Mouse (Mus musculus): Measurements from ENCODE around the gene Bbs9.
"Not testable (repeated sequence)": the region's sequence is repeated elsewhere in the genome, so short reads cannot be mapped to it uniquely, and the experiment has no call there.

The Bbs9 gene

GRCm38 (mm10) chr9:22475424-22475868 lies at the start of gene Bbs9:
Gene Bbs9 (plus strand): TSS chr9:22475715.
- DNase-seq, result peak; percentile 98

- DNase-seq, result no peak
Observed at GRCm38 (mm10) chr9:22428028-22428665, 47.4 kb upstream of the Bbs9 start.

GRCm38 (mm10) chr9:22428666-22429410 lies 46.7 kb upstream of the Bbs9 start:
- no peak for DNase-seq

GRCm38 (mm10) chr9:22429533-22430241 lies 45.8 kb upstream of the Bbs9 start:
- no peak for DNase-seq

GRCm38 (mm10) chr9:22430315-22430840 lies 45.1 kb upstream of the Bbs9 start:
- DNase-seq, result no peak

- DNase-seq, result no peak
Observed at GRCm38 (mm10) chr9:22433221-22433620, 42.3 kb upstream of the Bbs9 start.

GRCm38 (mm10) chr9:22434101-22434500 lies 41.4 kb upstream of the Bbs9 start:
- DNase-seq, result no peak

- DNase-seq, result no peak
Observed at GRCm38 (mm10) chr9:22438826-22439225, 36.7 kb upstream of the Bbs9 start.

- DNase-seq, result no peak
Observed at GRCm38 (mm10) chr9:22443157-22443556, 32.4 kb upstream of the Bbs9 start.

- DNase-seq, result no peak
Observed at GRCm38 (mm10) chr9:22445123-22445522, 30.4 kb upstream of the Bbs9 start.

- no peak for DNase-seq
Observed at GRCm38 (mm10) chr9:22447213-22447612, 28.3 kb upstream of the Bbs9 start.

GRCm38 (mm10) chr9:22448420-22448819 lies 27.1 kb upstream of the Bbs9 start:
- DNase-seq, result no peak

GRCm38 (mm10) chr9:22449209-22449608 lies 26.3 kb upstream of the Bbs9 start:
- no peak for DNase-seq

GRCm38 (mm10) chr9:22452697-22453096 lies 22.8 kb upstream of the Bbs9 start:
- no peak for DNase-seq

- no peak for DNase-seq
Observed at GRCm38 (mm10) chr9:22453501-22453924, 22.0 kb upstream of the Bbs9 start.

- DNase-seq, result not testable (repeated sequence)
Observed at GRCm38 (mm10) chr9:22453990-22454389, 21.5 kb upstream of the Bbs9 start, which contains the start of gene Gm17545. Gene Gm17545 (plus strand): TSS chr9:22454290.

- no peak for DNase-seq
Observed at GRCm38 (mm10) chr9:22455041-22455440, 20.5 kb upstream of the Bbs9 start.

GRCm38 (mm10) chr9:22457142-22457835 lies 18.2 kb upstream of the Bbs9 start:
- DNase-seq, result no peak

- peak; percentile 97 for DNase-seq
Observed at GRCm38 (mm10) chr9:22461946-22462345, 13.6 kb upstream of the Bbs9 start.

GRCm38 (mm10) chr9:22466212-22466611 lies 9.3 kb upstream of the Bbs9 start:
- peak; percentile 49 for DNase-seq

- peak; percentile 63 for DNase-seq
Observed at GRCm38 (mm10) chr9:22467371-22468169, 7.9 kb upstream of the Bbs9 start.

All from cerebellum, adult 11-12 months (tissue).